Mouse (Mus musculus): Measurements from ENCODE around the gene Wasf1. TPM values are rescaled to one million over a fixed set of nuclear protein-coding genes. Genes with fewer than 3 reads are reported as not detected.
A peak's percentile ranks its signal among the peaks of the same experiment; 100 is the strongest.

Wasf1 gene
- polyA plus RNA-seq, 1 experiment from 2014 or later, result 19.5 TPM

GRCm38 (mm10) chr10:40882333-40882732, 942 bp upstream of the Wasf1 start:
- peak overlapping the region; percentile 62 for H3K27ac ChIP-seq (ENCODE audit: low read depth)
- DNase-seq (ENCODE audit: low spot score) (no peak), ATAC-seq (replicated peaks; ENCODE audit: low FRiP score, low TSS enrichment, low read depth) (no peak)
- H3K9me3 ChIP-seq (ENCODE audit: control insufficient read depth, low read length), result no peaks in the 10 kb centered on the region
- peak overlapping the region; percentile 91 for H3K4me3 ChIP-seq (ENCODE audit: low read depth, low read length)
- 15% methylated on average over 9 of the region's 9 CpGs for WGBS
- H3K9ac ChIP-seq (ENCODE audit: low read length), result peak overlapping the region; percentile 77
- H3K27me3 ChIP-seq (replicated peaks; ENCODE audit: control insufficient read depth, insufficient read depth, low read length), result no peaks in the 10 kb centered on the region
- H3K4me1 ChIP-seq (replicated peaks; ENCODE audit: control insufficient read depth, insufficient read depth, low read length), result peaks cover 12% of the 10 kb centered on the region; the same call in 1 of the 2 replicates
- H3K36me3 ChIP-seq (ENCODE audit: control insufficient read depth, insufficient read depth, low read length), result peaks cover 10% of the 10 kb centered on the region
- peak overlapping the region; percentile 76 for H3K4me2 ChIP-seq (ENCODE audit: low read length)

DNA sequence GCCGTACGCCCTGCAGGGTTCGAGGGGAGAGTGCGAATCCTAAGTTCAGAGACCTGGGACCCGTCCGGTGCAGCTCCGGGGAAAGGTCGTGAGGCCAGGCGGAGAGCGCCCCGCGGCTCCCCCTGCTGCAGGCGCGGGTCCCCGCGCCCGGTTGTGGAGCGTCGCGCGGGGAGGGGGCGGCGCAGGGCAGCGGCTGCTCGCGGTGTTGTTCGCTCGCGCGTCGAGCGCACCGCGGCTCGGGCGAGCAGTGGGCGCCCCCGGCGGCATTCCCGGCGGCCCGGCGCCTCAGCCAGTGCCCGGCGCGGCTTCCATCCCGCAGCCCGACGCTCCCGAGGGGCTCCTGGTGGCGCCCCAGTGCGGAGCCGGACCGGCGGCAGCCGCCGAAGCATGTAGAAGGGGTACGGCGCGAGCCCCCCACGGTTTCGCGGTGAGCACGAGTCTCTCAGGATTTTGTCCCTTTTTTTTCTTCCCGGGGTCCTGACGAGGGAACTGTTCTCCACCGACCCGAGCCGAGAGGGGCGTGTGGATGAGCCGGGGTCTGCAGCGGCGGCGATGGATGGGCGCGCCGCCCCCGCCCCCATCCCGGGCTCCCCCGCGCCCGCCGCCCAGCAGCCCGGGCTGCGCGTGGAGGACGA, 486 bp downstream of the Wasf1 start:
- WGBS, result under 1% methylated on average over 55 of the region's 87 CpGs
- peaks cover 5% of the 10 kb centered on the region for H3K36me3 ChIP-seq (ENCODE audit: control insufficient read depth, insufficient read depth, low read length)
- no peaks in the 10 kb centered on the region for H3K9me3 ChIP-seq (ENCODE audit: control insufficient read depth, low read length)
- peak; percentile 80 for DNase-seq (ENCODE audit: low spot score)
- peak overlapping the region; percentile 91 for H3K4me3 ChIP-seq (ENCODE audit: low read depth, low read length)
- peak; percentile 89 for ATAC-seq (replicated peaks; ENCODE audit: low FRiP score, low TSS enrichment, low read depth)
- H3K9ac ChIP-seq (ENCODE audit: low read length), result peak overlapping the region; percentile 82
- peak overlapping the region; percentile 94 for H3K27ac ChIP-seq (ENCODE audit: low read depth)
- H3K4me1 ChIP-seq (replicated peaks; ENCODE audit: control insufficient read depth, insufficient read depth, low read length), result peaks cover 12% of the 10 kb centered on the region; the same call in 1 of the 2 replicates
- H3K27me3 ChIP-seq (replicated peaks; ENCODE audit: control insufficient read depth, insufficient read depth, low read length), result no peaks in the 10 kb centered on the region
- H3K4me2 ChIP-seq (ENCODE audit: low read length), result peak overlapping the region; percentile 74

- H3K9ac ChIP-seq (ENCODE audit: low read length), result peak overlapping the region; percentile 82
- H3K4me2 ChIP-seq (ENCODE audit: low read length), result peak overlapping the region; percentile 74
- H3K36me3 ChIP-seq (ENCODE audit: control insufficient read depth, insufficient read depth, low read length), result peaks cover 3% of the 10 kb centered on the region; the same call in 1 of the 2 replicates
- H3K4me1 ChIP-seq (replicated peaks; ENCODE audit: control insufficient read depth, insufficient read depth, low read length), result peaks cover 12% of the 10 kb centered on the region; the same call in 1 of the 2 replicates
- H3K27me3 ChIP-seq (replicated peaks; ENCODE audit: control insufficient read depth, insufficient read depth, low read length), result no peaks in the 10 kb centered on the region
- no peak; the same call in 1 of the 2 replicates for ATAC-seq (replicated peaks; ENCODE audit: low FRiP score, low TSS enrichment, low read depth)
- H3K27ac ChIP-seq (ENCODE audit: low read depth), result peak overlapping the region; percentile 94
- WGBS, result under 1% methylated on average over 39 of the region's 40 CpGs
- peak overlapping the region; percentile 91 for H3K4me3 ChIP-seq (ENCODE audit: low read depth, low read length)
- DNase-seq (ENCODE audit: low spot score), result peak; percentile 78
- no peaks in the 10 kb centered on the region for H3K9me3 ChIP-seq (ENCODE audit: control insufficient read depth, low read length)
These were observed 1.1 kb downstream of the Wasf1 start for GRCm38 (mm10) chr10:40884279-40884806.

- no peak for DNase-seq (ENCODE audit: low spot score)
- WGBS, result 62% methylated on average over 7 of the region's 7 CpGs
- H3K36me3 ChIP-seq (ENCODE audit: control insufficient read depth, insufficient read depth, low read length), result no peaks in the 10 kb centered on the region
- peak overlapping the region; percentile 15 for H3K4me3 ChIP-seq (ENCODE audit: low read depth, low read length)
- no peak overlapping the region for H3K9ac ChIP-seq (ENCODE audit: low read length)
- ATAC-seq (replicated peaks; ENCODE audit: low FRiP score, low TSS enrichment, low read depth), result no peak
- H3K4me2 ChIP-seq (ENCODE audit: low read length), result peak overlapping the region; percentile 25; the same call in 1 of the 2 replicates
- no peaks in the 10 kb centered on the region for H3K27me3 ChIP-seq (replicated peaks; ENCODE audit: control insufficient read depth, insufficient read depth, low read length)
- H3K9me3 ChIP-seq (ENCODE audit: control insufficient read depth, low read length), result no peaks in the 10 kb centered on the region
- H3K27ac ChIP-seq (ENCODE audit: low read depth), result no peak overlapping the region
- H3K4me1 ChIP-seq (replicated peaks; ENCODE audit: control insufficient read depth, insufficient read depth, low read length), result peaks cover 12% of the 10 kb centered on the region; the same call in 1 of the 2 replicates
These were observed 2.2 kb downstream of the Wasf1 start for GRCm38 (mm10) chr10:40885432-40885831.

DNA sequence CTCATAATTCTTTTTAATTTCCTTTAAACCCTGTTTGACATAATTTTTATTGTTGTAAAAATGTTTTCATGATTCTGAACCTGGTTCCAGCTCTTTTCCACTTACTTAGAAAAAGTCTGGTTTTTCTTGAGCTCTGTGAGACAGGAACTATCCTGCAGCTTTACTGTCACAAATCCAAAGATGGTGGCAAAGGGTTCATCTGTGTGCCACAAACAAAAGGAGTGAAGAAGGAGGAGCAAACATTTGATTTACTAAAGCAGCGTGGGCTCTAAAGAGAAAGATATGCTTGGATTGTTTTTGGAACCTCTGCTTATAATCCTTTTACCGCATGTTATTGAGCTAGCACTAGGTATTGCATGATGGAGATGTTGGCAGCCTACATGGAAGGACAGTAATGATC, 4.0 kb downstream of the Wasf1 start:
- Histone ChIP-seq H3K27ac (ENCODE audit: low read depth) (no peak overlapping the region), H3K9ac (ENCODE audit: low read length) (no peak overlapping the region), H3K4me3 (ENCODE audit: low read depth, low read length) (no peak overlapping the region), H3K36me3 (ENCODE audit: control insufficient read depth, insufficient read depth, low read length) (no peaks in the 10 kb centered on the region), H3K4me1 (replicated peaks; ENCODE audit: control insufficient read depth, insufficient read depth, low read length) (no peaks in the 10 kb centered on the region), H3K27me3 (replicated peaks; ENCODE audit: control insufficient read depth, insufficient read depth, low read length) (no peaks in the 10 kb centered on the region), H3K4me2 (ENCODE audit: low read length) (no peak overlapping the region), H3K9me3 (ENCODE audit: control insufficient read depth, low read length) (no peaks in the 10 kb centered on the region)
- no peak for DNase-seq (ENCODE audit: low spot score)
- WGBS, result 89% methylated on average over 2 of the region's 2 CpGs
- ATAC-seq (replicated peaks; ENCODE audit: low FRiP score, low TSS enrichment, low read depth), result no peak

DNA sequence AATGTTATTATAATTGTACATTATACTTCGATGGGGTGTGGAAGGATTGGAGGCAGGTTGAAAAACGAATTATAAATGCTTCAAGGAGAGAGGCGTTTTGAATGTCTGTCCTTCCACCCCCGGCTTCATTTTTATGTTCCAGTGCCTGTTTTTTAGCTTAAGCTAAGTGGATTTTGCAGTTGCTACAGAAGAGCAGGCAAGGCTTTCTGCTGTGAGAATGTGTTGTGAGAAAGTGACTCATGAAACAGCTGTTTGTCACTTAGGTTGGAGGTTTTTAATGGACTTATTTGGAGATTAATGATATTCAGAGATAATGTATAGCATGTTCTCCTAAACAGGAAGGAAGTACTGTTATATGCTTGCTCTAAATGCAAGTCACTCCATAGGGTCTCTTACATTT, 5.9 kb downstream of the Wasf1 start:
- no peak for ATAC-seq (replicated peaks; ENCODE audit: low FRiP score, low TSS enrichment, low read depth)
- WGBS, result 76% methylated on average over 4 of the region's 4 CpGs

GRCm38 (mm10) chr10:40895765-40896164, 12.5 kb downstream of the Wasf1 start:
- H3K36me3 ChIP-seq (ENCODE audit: control insufficient read depth, insufficient read depth, low read length), result no peaks in the 10 kb centered on the region

More for the DNA sequence above, 5.9 kb downstream of the Wasf1 start:
- Histone ChIP-seq H3K36me3 (ENCODE audit: control insufficient read depth, insufficient read depth, low read length) (no peaks in the 10 kb centered on the region), H3K4me2 (ENCODE audit: low read length) (no peak overlapping the region), H3K27ac (ENCODE audit: low read depth) (no peak overlapping the region), H3K9me3 (ENCODE audit: control insufficient read depth, low read length) (no peaks in the 10 kb centered on the region), H3K4me1 (replicated peaks; ENCODE audit: control insufficient read depth, insufficient read depth, low read length) (no peaks in the 10 kb centered on the region), H3K9ac (ENCODE audit: low read length) (no peak overlapping the region), H3K27me3 (replicated peaks; ENCODE audit: control insufficient read depth, insufficient read depth, low read length) (no peaks in the 10 kb centered on the region), H3K4me3 (ENCODE audit: low read depth, low read length) (no peak overlapping the region)
- no peak for DNase-seq (ENCODE audit: low spot score)

DNA sequence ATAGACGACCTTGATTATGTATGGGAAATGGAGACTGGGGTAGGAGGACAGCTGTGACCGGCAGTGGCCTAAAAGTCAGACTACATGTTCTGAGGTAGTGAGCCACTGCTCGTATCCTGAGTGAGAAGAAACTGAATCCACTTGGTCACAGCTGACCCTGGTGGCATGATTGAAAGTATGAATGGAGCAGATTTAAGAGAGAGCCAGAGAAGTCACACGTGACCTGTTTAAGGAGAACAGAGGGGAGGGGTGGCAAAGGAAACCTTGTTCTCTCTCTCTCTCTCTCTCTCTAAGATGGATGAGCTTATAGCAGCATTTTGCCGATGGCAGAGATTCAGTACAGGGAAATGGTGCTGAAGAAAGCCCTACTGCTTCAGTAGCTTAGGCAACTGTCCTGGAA, 13.4 kb downstream of the Wasf1 start:
- Histone ChIP-seq H3K4me2 (ENCODE audit: low read length) (no peak overlapping the region), H3K27me3 (replicated peaks; ENCODE audit: control insufficient read depth, insufficient read depth, low read length) (no peaks in the 10 kb centered on the region), H3K4me1 (replicated peaks; ENCODE audit: control insufficient read depth, insufficient read depth, low read length) (no peaks in the 10 kb centered on the region), H3K4me3 (ENCODE audit: low read depth, low read length) (no peak overlapping the region), H3K27ac (ENCODE audit: low read depth) (no peak overlapping the region), H3K9ac (ENCODE audit: low read length) (no peak overlapping the region), H3K36me3 (ENCODE audit: control insufficient read depth, insufficient read depth, low read length) (no peaks in the 10 kb centered on the region), H3K9me3 (ENCODE audit: control insufficient read depth, low read length) (no peaks in the 10 kb centered on the region)
- WGBS, result 64% methylated on average over 5 of the region's 5 CpGs
- DNase-seq (ENCODE audit: low spot score), result no peak
- no peak for ATAC-seq (replicated peaks; ENCODE audit: low FRiP score, low TSS enrichment, low read depth)

More at GRCm38 (mm10) chr10:40895765-40896164, 12.5 kb downstream of the Wasf1 start:
- Histone ChIP-seq H3K9me3 (ENCODE audit: control insufficient read depth, low read length) (no peaks in the 10 kb centered on the region), H3K27me3 (replicated peaks; ENCODE audit: control insufficient read depth, insufficient read depth, low read length) (no peaks in the 10 kb centered on the region), H3K27ac (ENCODE audit: low read depth) (no peak overlapping the region), H3K4me3 (ENCODE audit: low read depth, low read length) (no peak overlapping the region), H3K4me2 (ENCODE audit: low read length) (no peak overlapping the region), H3K9ac (ENCODE audit: low read length) (no peak overlapping the region), H3K4me1 (replicated peaks; ENCODE audit: control insufficient read depth, insufficient read depth, low read length) (no peaks in the 10 kb centered on the region)
- WGBS, result 93% methylated on average over 12 of the region's 12 CpGs
- ATAC-seq (replicated peaks; ENCODE audit: low FRiP score, low TSS enrichment, low read depth), result no peak
- no peak for DNase-seq (ENCODE audit: low spot score)

DNA sequence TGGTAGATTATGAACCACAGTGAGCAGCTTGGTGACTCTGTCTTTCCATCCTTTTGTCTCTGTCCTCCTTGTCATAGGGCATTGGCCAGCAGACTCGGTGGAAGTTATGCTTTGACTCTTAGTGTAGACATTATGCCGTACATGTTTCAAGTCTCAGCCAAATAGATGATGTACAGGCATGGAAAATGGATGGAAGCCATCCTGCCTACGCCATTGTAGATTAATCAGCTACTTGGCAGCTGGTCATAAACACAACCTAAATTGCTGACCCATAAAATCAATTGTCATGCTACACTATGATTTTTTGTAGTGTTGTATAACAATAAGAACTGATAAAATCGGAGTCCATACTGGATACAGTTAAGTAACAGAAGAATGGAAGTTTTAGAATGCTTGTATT, 18.5 kb downstream of the Wasf1 start:
- DNase-seq (ENCODE audit: low spot score), result no peak
- ATAC-seq (replicated peaks; ENCODE audit: low FRiP score, low TSS enrichment, low read depth), result no peak
- H3K9me3 ChIP-seq (ENCODE audit: control insufficient read depth, low read length), result no peaks in the 10 kb centered on the region
- no peaks in the 10 kb centered on the region for H3K36me3 ChIP-seq (ENCODE audit: control insufficient read depth, insufficient read depth, low read length)
- no peak overlapping the region for H3K4me3 ChIP-seq (ENCODE audit: low read depth, low read length)
- no peaks in the 10 kb centered on the region for H3K27me3 ChIP-seq (replicated peaks; ENCODE audit: control insufficient read depth, insufficient read depth, low read length)
- H3K27ac ChIP-seq (ENCODE audit: low read depth), result no peak overlapping the region
- H3K4me1 ChIP-seq (replicated peaks; ENCODE audit: control insufficient read depth, insufficient read depth, low read length), result no peaks in the 10 kb centered on the region
- no peak overlapping the region for H3K4me2 ChIP-seq (ENCODE audit: low read length)
- WGBS, result 63% methylated on average over 4 of the region's 4 CpGs
- no peak overlapping the region for H3K9ac ChIP-seq (ENCODE audit: low read length)

All from intestine, embryonic 14.5 days (tissue).